Mouse (Mus musculus) c-Kit-positive CD71-positive TER-119-positive erythroid progenitor cells, embryonic 14.5 days (primary cell): ENCODE results near the gene Wdsub1.
"Not testable (repeated sequence)": the region's sequence is repeated elsewhere in the genome, so short reads cannot be mapped to it uniquely, and the experiment has no call there.

Source experiments
- DNase-seq: peaks from one replicate; pipeline ENCODE4 v3.0.0-alpha.2; 2013; ENCODE audit warnings: low spot score

Wdsub1 gene

GRCm38 (mm10) chr2:59881831-59882741, at the start of gene Wdsub1:
TSS of gene Wdsub1 (minus strand) at chr2:59882591.
- peak; percentile 89 for DNase-seq

DNA sequence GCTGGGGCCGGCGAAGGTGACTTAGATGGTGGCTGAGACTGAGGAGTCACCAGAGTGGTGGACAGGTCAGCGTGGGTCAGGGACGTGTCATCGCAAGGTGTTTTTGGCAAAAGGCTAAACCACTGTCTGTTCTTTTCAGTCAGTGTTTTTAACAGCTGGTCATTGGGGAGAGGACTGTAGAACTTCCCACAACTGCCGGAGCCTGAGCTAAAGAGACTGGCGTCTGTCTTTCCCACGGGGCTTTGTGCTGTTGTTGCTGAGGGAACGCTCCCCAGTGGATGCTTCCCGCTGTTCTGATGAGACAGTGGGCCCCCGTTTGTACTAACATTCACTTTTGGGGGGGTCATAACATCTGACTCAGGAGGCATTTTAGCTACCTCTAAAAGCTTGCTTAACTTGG, 31.2 kb upstream of the Wdsub1 start:
- no peak for DNase-seq

- DNase-seq: no peak
Observed at GRCm38 (mm10) chr2:59908048-59908447, 25.7 kb upstream of the Wdsub1 start.

GRCm38 (mm10) chr2:59904007-59904406, 21.6 kb upstream of the Wdsub1 start:
- no peak for DNase-seq

DNA sequence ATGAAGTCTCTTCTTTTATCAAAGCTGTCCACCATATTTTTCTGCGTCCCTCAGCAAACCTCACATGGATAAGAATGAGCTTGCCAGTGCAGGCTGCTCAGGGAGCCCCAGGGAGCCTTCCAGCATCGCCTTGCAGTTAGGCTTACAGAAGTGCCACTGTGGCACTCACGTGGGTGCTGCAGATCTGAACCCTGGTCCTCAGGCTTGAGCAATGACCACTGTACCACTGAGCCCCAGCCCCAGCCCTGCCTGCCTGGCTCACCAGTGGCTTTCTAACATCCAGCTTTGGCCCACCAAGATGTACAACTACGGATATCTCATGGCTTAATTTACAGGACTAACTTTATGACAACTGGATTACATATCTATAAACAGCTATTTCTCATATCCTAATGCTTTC, 16.3 kb upstream of the Wdsub1 start:
- no peak for DNase-seq

DNA sequence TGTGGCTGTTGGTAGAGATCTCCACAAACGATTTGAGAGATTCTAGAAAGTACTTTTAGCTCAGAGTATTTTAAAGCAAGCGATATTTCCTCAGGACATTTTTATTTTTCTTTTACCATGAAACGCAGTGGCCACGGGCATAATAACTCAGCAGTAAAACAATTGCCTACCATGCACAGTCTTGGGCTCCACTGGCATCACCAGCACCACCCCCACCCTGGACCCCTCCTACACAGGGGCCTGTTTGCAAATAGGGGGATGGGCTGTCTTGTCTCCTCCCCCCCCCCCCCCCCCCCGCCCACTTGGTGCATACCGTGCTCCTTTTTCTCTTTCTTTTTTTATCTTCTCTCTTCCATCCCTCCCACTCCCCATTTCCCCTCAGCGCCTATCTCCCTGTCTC, 15.7 kb upstream of the Wdsub1 start:
- DNase-seq: no peak

GRCm38 (mm10) chr2:59896837-59897236, 14.4 kb upstream of the Wdsub1 start:
- no peak for DNase-seq

DNA sequence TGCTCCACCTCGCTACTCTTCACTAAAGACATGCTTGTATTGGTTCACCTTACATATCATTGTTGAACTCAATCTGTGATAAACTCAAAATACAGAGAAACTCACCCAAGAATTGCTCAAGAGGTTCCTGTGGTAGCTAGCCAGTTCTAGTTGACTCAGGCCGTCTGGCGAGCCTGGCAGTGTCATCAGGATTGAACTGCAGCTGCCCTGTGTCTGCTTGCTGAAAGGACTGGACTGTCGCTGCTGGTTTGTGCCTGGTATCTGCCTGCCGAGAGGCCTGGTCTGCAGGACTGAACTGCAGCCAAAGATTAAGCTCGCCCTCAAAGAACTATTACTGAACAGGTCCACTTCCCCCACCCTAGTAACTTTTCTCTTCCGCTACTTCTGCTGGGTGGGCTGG, 14.0 kb upstream of the Wdsub1 start:
- DNase-seq: no peak

DNA sequence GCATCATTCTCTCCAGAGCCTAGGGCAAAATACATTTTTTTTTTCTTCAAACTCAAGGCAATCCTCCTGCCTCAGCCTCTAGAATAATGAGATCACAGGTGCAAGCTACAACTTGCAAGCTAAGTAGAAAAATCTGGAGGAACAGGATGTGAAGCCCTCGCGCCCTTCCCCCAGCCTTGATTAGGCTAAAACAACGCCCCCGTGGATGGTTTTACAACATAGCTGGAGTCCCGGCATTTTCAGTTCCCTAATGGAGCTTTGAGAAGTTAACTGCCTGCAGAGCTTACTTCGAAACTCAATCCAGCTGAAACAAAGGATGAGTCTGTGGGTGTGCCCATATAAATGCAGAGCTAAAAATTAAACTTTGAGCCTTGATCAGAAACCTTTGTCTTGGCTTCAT, 7.3 kb upstream of the Wdsub1 start:
- DNase-seq: no peak

DNA sequence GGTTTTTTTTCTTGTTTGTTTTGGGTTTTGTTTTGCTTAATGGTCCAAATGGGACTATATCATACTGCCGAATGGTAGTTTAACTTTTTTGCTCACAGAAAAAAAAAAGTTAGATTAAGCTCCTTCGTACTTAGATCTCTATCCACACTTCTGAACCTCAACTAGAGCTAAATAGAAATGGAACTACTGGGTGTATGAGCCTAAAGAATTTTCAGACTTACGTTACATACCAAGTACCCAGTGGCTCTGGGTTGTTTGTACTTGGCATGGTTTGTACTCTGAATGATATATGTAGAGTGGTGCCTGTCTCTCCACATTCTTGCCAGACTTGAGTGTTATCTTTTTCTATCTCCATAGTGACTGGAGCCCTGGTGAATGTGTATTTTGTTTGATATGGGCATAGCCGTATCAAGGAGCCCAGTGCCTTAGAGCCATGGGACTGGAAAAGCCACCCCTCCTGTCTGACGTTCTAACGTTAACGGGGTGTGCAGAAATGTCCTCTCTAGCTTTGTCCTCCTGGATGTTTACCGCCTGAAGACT, 421 bp upstream of the Wdsub1 start:
- DNase-seq: peak; percentile 56

DNA sequence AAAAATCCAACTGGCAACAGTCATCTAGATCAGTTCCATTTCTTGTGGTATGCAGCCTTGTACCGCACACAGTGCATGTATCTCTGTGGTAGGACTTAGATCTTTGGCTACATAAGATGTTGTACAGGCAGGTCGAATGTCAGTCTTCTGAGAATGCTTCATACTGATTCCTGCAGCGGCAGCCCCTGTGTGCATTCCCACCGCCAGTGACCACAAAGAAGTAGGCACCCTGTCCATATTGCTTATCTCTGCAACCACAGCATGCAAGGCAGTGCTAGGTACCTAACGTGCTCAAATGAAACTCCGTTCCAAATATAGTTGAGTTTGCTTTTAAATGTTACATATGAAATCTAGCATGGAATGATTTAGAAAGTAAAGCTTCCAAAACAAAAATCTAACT, 987 bp downstream of the Wdsub1 start:
- DNase-seq: no peak

DNA sequence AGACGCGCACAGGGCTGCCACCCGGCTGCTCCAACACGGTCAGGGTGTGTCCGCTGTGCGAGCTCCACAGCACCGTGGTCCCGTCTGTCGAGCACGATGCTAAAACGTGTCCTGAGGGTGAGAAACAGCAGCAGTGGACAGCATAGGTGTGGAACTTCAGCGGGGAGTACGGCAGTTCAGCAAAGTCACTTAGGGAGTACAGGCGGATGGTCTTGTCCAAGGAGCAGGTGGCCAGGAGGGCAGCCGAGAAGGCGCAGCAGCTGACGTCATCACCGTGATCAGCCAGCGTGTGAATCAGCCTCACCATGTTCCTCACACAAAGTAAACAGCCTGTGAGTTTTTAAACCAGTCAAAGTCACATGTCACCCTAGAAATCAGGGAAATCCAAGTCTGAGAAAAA, 4.2 kb downstream of the Wdsub1 start:
- no peak for DNase-seq

DNA sequence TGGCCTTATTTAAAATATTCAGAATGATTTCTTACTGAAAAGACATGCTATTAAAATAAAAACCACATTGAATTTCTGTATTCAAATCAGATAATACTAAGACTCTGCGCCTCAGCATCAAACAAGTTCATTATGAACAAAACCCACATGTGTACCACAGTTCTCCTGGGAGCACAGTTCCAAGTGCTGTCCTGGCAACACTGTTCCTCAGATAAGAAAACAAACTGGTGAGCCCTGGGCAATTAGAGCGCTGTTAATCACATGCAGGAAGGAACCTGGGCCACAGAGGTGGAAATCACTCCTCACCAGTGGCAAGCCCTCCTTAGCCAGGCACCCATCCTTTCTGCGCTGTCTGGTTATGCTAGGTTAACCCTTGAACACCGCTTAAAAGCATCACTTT, 5.1 kb downstream of the Wdsub1 start:
- no peak for DNase-seq

GRCm38 (mm10) chr2:59876482-59876881, 5.9 kb downstream of the Wdsub1 start:
- DNase-seq: no peak

GRCm38 (mm10) chr2:59870526-59870925, 11.9 kb downstream of the Wdsub1 start:
- DNase-seq: no peak

GRCm38 (mm10) chr2:59862618-59863017, 19.8 kb downstream of the Wdsub1 start:
- DNase-seq: no peak

DNA sequence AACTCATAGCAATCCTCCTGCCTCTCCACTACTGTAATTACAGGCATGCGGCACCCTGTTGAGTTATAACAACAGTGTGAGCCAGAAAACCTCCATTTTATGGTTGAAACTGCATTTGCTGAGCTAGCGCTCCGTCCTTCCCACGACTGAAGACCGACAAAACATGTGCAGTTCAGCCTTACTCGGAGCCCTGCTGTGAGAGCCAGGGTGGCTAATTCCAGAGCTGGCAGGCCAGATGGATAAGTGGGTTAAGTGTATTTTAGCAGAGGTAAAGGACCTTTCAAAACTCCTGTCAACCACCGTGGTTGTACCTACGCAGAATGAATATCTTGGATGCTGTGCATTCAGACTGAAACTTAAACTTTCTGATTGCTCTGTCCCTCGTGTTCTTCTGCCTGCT, 28.0 kb downstream of the Wdsub1 start:
- DNase-seq: no peak

GRCm38 (mm10) chr2:59853543-59853942, 28.8 kb downstream of the Wdsub1 start:
- no peak for DNase-seq

DNA sequence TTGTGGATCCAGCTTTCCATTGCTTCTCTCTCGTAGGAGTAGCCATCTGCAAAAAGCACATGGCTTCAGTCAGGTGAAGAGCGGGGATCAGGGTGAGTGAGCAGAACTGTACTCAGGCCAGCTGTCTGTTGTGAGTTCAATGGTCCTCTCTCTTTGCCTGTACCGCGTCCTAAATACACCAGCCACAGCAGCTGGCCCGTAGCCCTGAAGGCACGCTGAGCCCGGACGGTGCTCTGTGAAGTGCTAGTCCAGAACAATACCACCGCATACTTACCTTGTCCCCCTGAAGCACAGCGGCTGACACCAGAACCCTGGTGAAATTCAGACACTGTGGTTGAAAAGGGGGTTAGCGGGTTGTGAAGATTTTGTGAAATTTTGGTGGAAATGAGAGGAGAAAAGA, 29.5 kb downstream of the Wdsub1 start:
- DNase-seq: no peak

DNA sequence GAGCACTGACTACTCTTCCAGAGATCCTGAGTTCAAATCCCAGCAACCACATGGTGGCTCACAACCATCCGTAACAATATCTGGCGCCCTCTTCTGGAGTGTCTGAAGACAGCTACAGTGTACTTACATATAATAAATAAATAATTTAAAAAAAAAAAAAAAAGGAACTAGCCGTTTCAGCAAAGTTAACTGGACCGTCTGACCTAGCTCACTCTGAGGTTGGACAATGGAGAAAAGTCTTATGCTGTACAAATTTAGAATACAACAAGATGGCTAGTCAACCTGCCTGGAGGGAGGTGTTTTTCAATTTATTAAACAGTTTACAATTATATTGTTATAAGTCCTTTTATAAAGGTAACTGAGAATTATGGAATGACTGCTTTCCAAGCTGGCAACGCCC, 30.5 kb downstream of the Wdsub1 start:
- DNase-seq: not testable (repeated sequence)

GRCm38 (mm10) chr2:59843848-59844247, 38.5 kb downstream of the Wdsub1 start:
- DNase-seq: no peak

DNA sequence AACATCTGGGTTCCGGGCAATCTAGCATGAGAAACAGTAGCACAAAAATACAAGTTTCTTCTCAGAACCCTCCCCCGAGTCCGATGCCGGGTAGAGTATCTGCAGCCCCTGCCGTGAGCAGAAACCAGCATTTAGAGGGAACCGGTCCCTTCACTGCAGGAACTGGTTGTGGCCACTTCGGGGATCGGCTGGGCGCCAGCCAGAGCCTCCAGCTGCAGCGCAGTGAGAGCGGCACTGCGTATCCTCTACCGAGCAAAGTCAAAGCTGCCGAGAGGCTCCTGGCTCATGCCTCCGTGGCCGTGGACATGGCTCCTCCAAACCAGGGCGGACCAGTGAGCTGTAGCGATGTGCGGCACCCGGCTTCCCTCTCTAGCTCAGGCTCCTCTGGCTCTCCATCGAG, 39.2 kb downstream of the Wdsub1 start:
- DNase-seq: no peak

GRCm38 (mm10) chr2:59842556-59843008, 39.8 kb downstream of the Wdsub1 start:
- DNase-seq: no peak

GRCm38 (mm10) chr2:59841944-59842343, 40.4 kb downstream of the Wdsub1 start:
- no peak for DNase-seq
